Mouse (Mus musculus) heart, embryonic 15.5 days (tissue): Measurements from ENCODE around the gene Cyp11a1. TPM values are rescaled to one million over a fixed set of nuclear protein-coding genes. Genes with fewer than 3 reads are reported as not detected.

Source experiments
- ATAC-seq: fragments of 200-750 bp; cut with Nextera tagmentation; replicated peaks from 2 replicates; pipeline ENCODE4 v1.8.0; 2017; ENCODE audit warnings: low read depth, moderate TSS enrichment; ENCODE audit not compliant: insufficient number of reproducible peaks, insufficient read depth, low FRiP score
- H3K27ac ChIP-seq: fragments of 300-500 bp; sonication (generic); 2 replicates; pipeline ENCODE4 v1.5.1; 2015; ENCODE audit warnings: mild to moderate bottlenecking, inconsistent platforms
- H3K27me3 ChIP-seq: fragments of 300-500 bp; sonication (generic); 2 replicates; pipeline ENCODE4 v1.6.1; 2015; ENCODE audit warnings: inconsistent platforms
- H3K36me3 ChIP-seq: fragments of 300-500 bp; sonication (generic); 2 replicates; pipeline ENCODE4 v1.6.1; 2015; ENCODE audit warnings: mild to moderate bottlenecking, inconsistent platforms
- H3K4me1 ChIP-seq: fragments of 300-500 bp; sonication (generic); replicated peaks from 2 replicates; pipeline ENCODE4 v1.6.1; 2015; ENCODE audit warnings: inconsistent platforms
- H3K4me2 ChIP-seq: fragments of 300-500 bp; sonication (generic); 2 replicates; pipeline ENCODE4 v1.6.1; 2015; ENCODE audit warnings: inconsistent platforms, mild to moderate bottlenecking, moderate library complexity
- H3K4me3 ChIP-seq: fragments of 300-500 bp; sonication (generic); 2 replicates; pipeline ENCODE4 v1.5.1; 2015; ENCODE audit warnings: mild to moderate bottlenecking, inconsistent platforms
- H3K9ac ChIP-seq: fragments of 300-500 bp; sonication (generic); 2 replicates; pipeline ENCODE4 v1.6.1; 2015; ENCODE audit warnings: mild to moderate bottlenecking, inconsistent platforms
- H3K9me3 ChIP-seq: fragments of 300-500 bp; sonication (generic); replicated peaks from 2 replicates; pipeline ENCODE4 v1.6.1; 2016; ENCODE audit warnings: inconsistent platforms
- WGBS: fragments of 180-500 bp; shearing (Covaris S2); methylation state at CpG from one replicate; pipeline ENCODE4 v1.1.7; 2015; ENCODE audit warnings: mixed read lengths; 5-methylcytosine and 5-hydroxymethylcytosine counted together
- polyA plus RNA-seq: library from polyadenylated mRNA; unstranded; fragments of >200 nt; fragmentation: Nextera tagmentation; extraction: Ambion mirVana; gene quantifications from 2 replicates; pipeline ENCODE4 v1.2.1, GENCODE M21; 2015

Gene Cyp11a1
- polyA plus RNA-seq, 1 experiment from 2014 or later, result 0.29 TPM

- H3K4me1 ChIP-seq, result peaks cover 28% of the 10 kb centered on the region
- no peak overlapping the region for H3K4me2 ChIP-seq
- 57% methylated on average over 6 of the region's 6 CpGs for WGBS
- H3K27ac ChIP-seq, result no peak overlapping the region
- H3K36me3 ChIP-seq, result no peaks in the 10 kb centered on the region
- no peak overlapping the region for H3K4me3 ChIP-seq
- no peaks in the 10 kb centered on the region for H3K9me3 ChIP-seq
- ATAC-seq, result no peak
- H3K9ac ChIP-seq, result no peak overlapping the region
- H3K27me3 ChIP-seq, result peaks cover 36% of the 10 kb centered on the region
Measured at GRCm38 (mm10) chr9:58065977-58066730, 59.9 kb downstream of the Cyp11a1 start.

- no peaks in the 10 kb centered on the region for H3K9me3 ChIP-seq
- WGBS, result 62% methylated on average over 6 of the region's 6 CpGs
- H3K4me1 ChIP-seq, result peaks cover 26% of the 10 kb centered on the region
- ATAC-seq, result no peak
- peaks cover 36% of the 10 kb centered on the region for H3K27me3 ChIP-seq
- H3K27ac ChIP-seq, result no peak overlapping the region
- no peak overlapping the region for H3K9ac ChIP-seq
- H3K4me3 ChIP-seq, result no peak overlapping the region
- no peaks in the 10 kb centered on the region for H3K36me3 ChIP-seq
- no peak overlapping the region for H3K4me2 ChIP-seq
Measured at GRCm38 (mm10) chr9:58066731-58067095, 60.5 kb downstream of the Cyp11a1 start.

GRCm38 (mm10) chr9:58067546-58067945 lies 61.3 kb downstream of the Cyp11a1 start:
- Histone ChIP-seq H3K4me1 (peaks cover 25% of the 10 kb centered on the region), H3K9ac (no peak overlapping the region), H3K36me3 (no peaks in the 10 kb centered on the region), H3K27me3 (peaks cover 31% of the 10 kb centered on the region), H3K4me2 (no peak overlapping the region), H3K9me3 (no peaks in the 10 kb centered on the region), H3K4me3 (no peak overlapping the region), H3K27ac (no peak overlapping the region)
- ATAC-seq, result no peak
- WGBS, result 65% methylated on average over 3 of the region's 3 CpGs

GRCm38 (mm10) chr9:58074561-58074960 lies 68.3 kb downstream of the Cyp11a1 start:
- H3K36me3 ChIP-seq, result no peaks in the 10 kb centered on the region
- WGBS, result 44% methylated on average over 3 of the region's 3 CpGs
- H3K4me2 ChIP-seq, result no peak overlapping the region
- H3K27ac ChIP-seq, result no peak overlapping the region
- H3K9me3 ChIP-seq, result no peaks in the 10 kb centered on the region
- H3K4me3 ChIP-seq, result no peak overlapping the region
- H3K27me3 ChIP-seq, result peaks cover 43% of the 10 kb centered on the region; the same call in 1 of the 2 replicates
- no peak for ATAC-seq
- H3K4me1 ChIP-seq, result no peaks in the 10 kb centered on the region
- H3K9ac ChIP-seq, result no peak overlapping the region

Other genes with a start within 250 kb of the Cyp11a1 start
- 48.5 and 65.2 TPM in 2 replicates for gene Clk3, start 240.6 kb upstream of the Cyp11a1 start, polyA plus RNA-seq
- 5.9 and 8.5 TPM in 2 replicates for gene Arid3b, start 169.6 kb upstream of the Cyp11a1 start, polyA plus RNA-seq
- 100 and 102 TPM in 2 replicates for gene Ubl7, start 95.4 kb upstream of the Cyp11a1 start, polyA plus RNA-seq
- gene Sema7a, start 66.3 kb upstream of the Cyp11a1 start, polyA plus RNA-seq, result 0.58 and 0.66 TPM in 2 replicates
- gene Stra6, start 57.4 kb downstream of the Cyp11a1 start, polyA plus RNA-seq, result 0.14 and 0.76 TPM in 2 replicates
- 0.34 TPM in 1 of 2 replicates, not detected in the other for gene Ccdc33, start 112.4 kb downstream of the Cyp11a1 start, polyA plus RNA-seq
- 28.4 and 49.0 TPM in 2 replicates for gene Islr, start 197.9 kb downstream of the Cyp11a1 start, polyA plus RNA-seq
- 0.20 TPM in 1 of 2 replicates, not detected in the other for gene Islr2, start 197.9 kb downstream of the Cyp11a1 start, polyA plus RNA-seq
- gene Pml, start 243.4 kb downstream of the Cyp11a1 start, polyA plus RNA-seq, result 10.0 and 15.8 TPM in 2 replicates
- 25.2 and 28.6 TPM in 2 replicates for gene Stoml1, start 246.8 kb downstream of the Cyp11a1 start, polyA plus RNA-seq